Mouse (Mus musculus): ENCODE results near the gene Rab3a. TPM values are rescaled to one million over a fixed set of nuclear protein-coding genes. Genes with fewer than 3 reads are reported as not detected.

Rab3a gene
- total RNA-seq, 1 experiment from 2014 or later, result 5.5 TPM

- no peak for ATAC-seq (ENCODE audit: extremely low read depth, insufficient number of reproducible peaks, low FRiP score, poor library complexity, severe bottlenecking)
Observed at GRCm38 (mm10) chr8:70755661-70756475, 1.4 kb downstream of the Rab3a start.

- no peak for ATAC-seq (ENCODE audit: extremely low read depth, insufficient number of reproducible peaks, low FRiP score, poor library complexity, severe bottlenecking)
Observed at GRCm38 (mm10) chr8:70756476-70757040, 2.1 kb downstream of the Rab3a start.

GRCm38 (mm10) chr8:70757523-70758307 lies 3.2 kb downstream of the Rab3a start:
- no peak for ATAC-seq (ENCODE audit: extremely low read depth, insufficient number of reproducible peaks, low FRiP score, poor library complexity, severe bottlenecking)

GRCm38 (mm10) chr8:70758308-70758615 lies 3.8 kb downstream of the Rab3a start:
- ATAC-seq (ENCODE audit: extremely low read depth, insufficient number of reproducible peaks, low FRiP score, poor library complexity, severe bottlenecking), result no peak

GRCm38 (mm10) chr8:70758616-70759561 lies 4.4 kb downstream of the Rab3a start:
- ATAC-seq (ENCODE audit: extremely low read depth, insufficient number of reproducible peaks, low FRiP score, poor library complexity, severe bottlenecking), result no peak

- ATAC-seq (ENCODE audit: extremely low read depth, insufficient number of reproducible peaks, low FRiP score, poor library complexity, severe bottlenecking), result no peak
Observed at GRCm38 (mm10) chr8:70760350-70760749, 5.9 kb downstream of the Rab3a start.

- ATAC-seq (ENCODE audit: extremely low read depth, insufficient number of reproducible peaks, low FRiP score, poor library complexity, severe bottlenecking), result peak; percentile 87
Observed at GRCm38 (mm10) chr8:70760775-70761406, 6.4 kb downstream of the Rab3a start, which contains the start of gene Mpv17l2. TSS of gene Mpv17l2 (minus strand) at chr8:70760946.

- no peak for ATAC-seq (ENCODE audit: extremely low read depth, insufficient number of reproducible peaks, low FRiP score, poor library complexity, severe bottlenecking)
Observed at GRCm38 (mm10) chr8:70762118-70762517, 7.6 kb downstream of the Rab3a start.

- ATAC-seq (ENCODE audit: extremely low read depth, insufficient number of reproducible peaks, low FRiP score, poor library complexity, severe bottlenecking), result no peak
Observed at GRCm38 (mm10) chr8:70763354-70763753, 8.9 kb downstream of the Rab3a start.

GRCm38 (mm10) chr8:70764026-70764425 lies 9.5 kb downstream of the Rab3a start:
- no peak for ATAC-seq (ENCODE audit: extremely low read depth, insufficient number of reproducible peaks, low FRiP score, poor library complexity, severe bottlenecking)

GRCm38 (mm10) chr8:70764676-70765075 lies 10.2 kb downstream of the Rab3a start:
- no peak for ATAC-seq (ENCODE audit: extremely low read depth, insufficient number of reproducible peaks, low FRiP score, poor library complexity, severe bottlenecking)

GRCm38 (mm10) chr8:70765329-70765728 lies 10.8 kb downstream of the Rab3a start:
- ATAC-seq (ENCODE audit: extremely low read depth, insufficient number of reproducible peaks, low FRiP score, poor library complexity, severe bottlenecking), result no peak

- peak; percentile 24; the same call in 1 of the 2 replicates for ATAC-seq (ENCODE audit: extremely low read depth, insufficient number of reproducible peaks, low FRiP score, poor library complexity, severe bottlenecking)
Observed at GRCm38 (mm10) chr8:70765838-70766570, 11.5 kb downstream of the Rab3a start.

- no peak for ATAC-seq (ENCODE audit: extremely low read depth, insufficient number of reproducible peaks, low FRiP score, poor library complexity, severe bottlenecking)
Observed at GRCm38 (mm10) chr8:70766571-70767440, 12.3 kb downstream of the Rab3a start.

- no peak for ATAC-seq (ENCODE audit: extremely low read depth, insufficient number of reproducible peaks, low FRiP score, poor library complexity, severe bottlenecking)
Observed at GRCm38 (mm10) chr8:70767503-70767902, 13.0 kb downstream of the Rab3a start.

- ATAC-seq (ENCODE audit: extremely low read depth, insufficient number of reproducible peaks, low FRiP score, poor library complexity, severe bottlenecking), result peak; percentile 11
Observed at GRCm38 (mm10) chr8:70768231-70768776, 13.8 kb downstream of the Rab3a start.

GRCm38 (mm10) chr8:70768956-70769355 lies 14.5 kb downstream of the Rab3a start:
- no peak for ATAC-seq (ENCODE audit: extremely low read depth, insufficient number of reproducible peaks, low FRiP score, poor library complexity, severe bottlenecking)
